Mouse (Mus musculus) thymus, postnatal 25 days (tissue): Measurements from ENCODE around the gene Kcnq1.

Experiments used
- DNase-seq: peaks from one replicate; pipeline ENCODE4 v3.0.0; 2022

Gene Kcnq1

GRCm38 (mm10) chr7:143432631-143433030 lies 326.5 kb downstream of the Kcnq1 start:
- no peak for DNase-seq

- DNase-seq = no peak
Measured at GRCm38 (mm10) chr7:143433331-143433730, 327.2 kb downstream of the Kcnq1 start.

GRCm38 (mm10) chr7:143437231-143437893 lies 331.2 kb downstream of the Kcnq1 start:
- DNase-seq = no peak

GRCm38 (mm10) chr7:143437894-143438581 lies 331.9 kb downstream of the Kcnq1 start:
- no peak for DNase-seq

- DNase-seq = no peak
Measured at GRCm38 (mm10) chr7:143438965-143439364, 332.8 kb downstream of the Kcnq1 start.

GRCm38 (mm10) chr7:143444580-143444954 lies 338.4 kb downstream of the Kcnq1 start:
- DNase-seq = no peak

- DNase-seq = no peak
Measured at GRCm38 (mm10) chr7:143444955-143445648, 338.9 kb downstream of the Kcnq1 start.

GRCm38 (mm10) chr7:143445651-143446460 lies 339.7 kb downstream of the Kcnq1 start:
- DNase-seq = no peak

GRCm38 (mm10) chr7:143447130-143447529 lies 341.0 kb downstream of the Kcnq1 start:
- no peak for DNase-seq

GRCm38 (mm10) chr7:143458963-143459331 lies 352.8 kb downstream of the Kcnq1 start:
- DNase-seq = no peak

GRCm38 (mm10) chr7:143459332-143460211 lies 353.4 kb downstream of the Kcnq1 start:
- no peak for DNase-seq

GRCm38 (mm10) chr7:143460217-143460834 lies 354.2 kb downstream of the Kcnq1 start:
- DNase-seq = no peak

GRCm38 (mm10) chr7:143460874-143461273 lies 354.7 kb downstream of the Kcnq1 start, which contains the start of gene Cdkn1c:
Cdkn1c (minus strand) TSS chr7:143461050.
- DNase-seq = peak; percentile 88

- no peak for DNase-seq
Measured at GRCm38 (mm10) chr7:143461294-143461870, 355.2 kb downstream of the Kcnq1 start.

GRCm38 (mm10) chr7:143461920-143462319 lies 355.8 kb downstream of the Kcnq1 start:
- DNase-seq = no peak

GRCm38 (mm10) chr7:143462516-143462915 lies 356.4 kb downstream of the Kcnq1 start:
- no peak for DNase-seq

GRCm38 (mm10) chr7:143463865-143464415 lies 357.8 kb downstream of the Kcnq1 start:
- DNase-seq = peak; percentile 68

- peak; percentile 33 for DNase-seq
Measured at GRCm38 (mm10) chr7:143464811-143465560, 358.8 kb downstream of the Kcnq1 start.

- DNase-seq = peak; percentile 80
Measured at GRCm38 (mm10) chr7:143466099-143466677, 360.0 kb downstream of the Kcnq1 start.

- no peak for DNase-seq
Measured at GRCm38 (mm10) chr7:143467714-143468113, 361.6 kb downstream of the Kcnq1 start.
